Mouse (Mus musculus) left cerebral cortex, postnatal 10 days (tissue): ENCODE results near the gene Guca2a. TPM values are rescaled to one million over a fixed set of nuclear protein-coding genes. Genes with fewer than 3 reads are reported as not detected.

Experiments used
- DNase-seq, 2 experiments: peaks; one replicate each; pipeline ENCODE4 v3.0.0; 2021 to 2022; ENCODE audit warnings: low spot score in 2 of 2, mixed read lengths in 1 of 2; ENCODE audit errors: extremely low spot score in 1 of 2
- intact Hi-C: fragments of 180-260 bp; cut with DNase I; formaldehyde crosslinking; loops from one replicate; pipeline ENCODE4 v1.15.1; 2025
- total RNA-seq, 2 experiments: library from RNA; stranded (reverse); gene quantifications; 2 replicates each; pipeline ENCODE4 v1.2.3; 2021

Guca2a gene
- total RNA-seq, 2 experiments from 2014 or later: not detected

GRCm38 (mm10) chr4:119671164-119671563 lies 33.7 kb downstream of the Guca2a start:
- intact Hi-C loops: no loop called here
- no peak for DNase-seq

DNA sequence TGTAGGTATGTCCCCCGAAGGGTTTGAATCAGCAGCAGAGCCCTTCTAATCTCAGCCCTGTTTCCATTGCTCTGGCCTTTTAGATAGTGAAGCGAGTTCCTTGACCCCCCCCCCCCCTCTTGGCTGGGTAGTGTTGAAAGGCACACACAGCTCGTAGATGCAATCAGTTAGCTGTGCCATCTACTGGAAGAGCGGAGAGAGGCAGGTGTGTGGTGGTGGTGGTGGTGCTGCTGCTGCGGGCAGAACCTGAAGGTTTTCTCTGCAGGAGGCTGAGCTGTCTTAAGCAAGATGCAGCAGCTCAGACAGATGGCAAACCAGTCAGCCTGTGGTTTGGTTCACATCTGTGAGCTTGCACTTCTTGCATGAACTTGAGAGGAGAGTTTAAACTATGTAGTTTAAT lies 35.2 kb downstream of the Guca2a start:
- intact Hi-C loops: no loop called here
- no peak for DNase-seq

GRCm38 (mm10) chr4:119682596-119682995 lies 45.1 kb downstream of the Guca2a start:
- DNase-seq: peak; percentile 17 to 53
- intact Hi-C loops: no loop called here

GRCm38 (mm10) chr4:119685746-119686145 lies 48.2 kb downstream of the Guca2a start:
- no peak for DNase-seq
- intact Hi-C loops: no loop called here

Other genes starting within 250 kb of the Guca2a start
- 10 to 100 TPM; 18.1 to 20.1 TPM for gene Ccdc30, start 222.2 kb upstream of the Guca2a start, total RNA-seq
- gene Ppcs, start 215.3 kb upstream of the Guca2a start, total RNA-seq: 1 to 10 TPM; 5.5 to 7.2 TPM
- not detected for gene Zmynd12, start 214.9 kb upstream of the Guca2a start, total RNA-seq
- gene Rimkla, start 145.1 kb upstream of the Guca2a start, total RNA-seq: 10 to 100 TPM; 20.8 to 21.8 TPM
- gene Foxj3, start 100.7 kb upstream of the Guca2a start, total RNA-seq: 10 to 100 TPM; 59.6 to 73.9 TPM
- gene Frg2f1, start 98.2 kb upstream of the Guca2a start, total RNA-seq: 10 to 100 TPM; 25.9 to 26.2 TPM
- gene Guca2b, start 21.2 kb downstream of the Guca2a start, total RNA-seq: not detected
- 10 to 100 TPM; 71.9 to 74.3 TPM for gene Hivep3, start 96.1 kb downstream of the Guca2a start, total RNA-seq